Mouse (Mus musculus) hindbrain, embryonic 12.5 days (tissue): ENCODE results near the gene Kremen1. TPM values are rescaled to one million over a fixed set of nuclear protein-coding genes. Genes with fewer than 3 reads are reported as not detected.
A peak's percentile ranks its signal among the peaks of the same experiment; 100 is the strongest.

Source experiments
- ATAC-seq: fragments of 200-750 bp; cut with Nextera tagmentation; 2 replicates; pipeline ENCODE4 v1.8.0; 2017; ENCODE audit warnings: moderate TSS enrichment; ENCODE audit not compliant: low FRiP score
- H3K27ac ChIP-seq: fragments of 300-500 bp; sonication (generic); 2 replicates; pipeline ENCODE4 v1.5.1; 2016; ENCODE audit warnings: mild to moderate bottlenecking
- H3K27me3 ChIP-seq: fragments of 300-500 bp; sonication (generic); 2 replicates; pipeline ENCODE4 v1.6.1; 2016; ENCODE audit warnings: mild to moderate bottlenecking
- H3K36me3 ChIP-seq: fragments of 300-500 bp; sonication (generic); 2 replicates; pipeline ENCODE4 v1.6.1; 2016; ENCODE audit warnings: mild to moderate bottlenecking
- H3K4me1 ChIP-seq: fragments of 300-500 bp; sonication (generic); 2 replicates; pipeline ENCODE4 v1.6.1; 2016
- H3K4me2 ChIP-seq: fragments of 300-500 bp; sonication (generic); replicated peaks from 2 replicates; pipeline ENCODE4 v1.6.1; 2016; ENCODE audit warnings: mild to moderate bottlenecking
- H3K4me3 ChIP-seq: fragments of 300-500 bp; sonication (generic); 2 replicates; pipeline ENCODE4 v1.5.1; 2016; ENCODE audit warnings: mild to moderate bottlenecking
- H3K9ac ChIP-seq: fragments of 300-500 bp; sonication (generic); 2 replicates; pipeline ENCODE4 v1.6.1; 2016; ENCODE audit warnings: mild to moderate bottlenecking, moderate library complexity
- H3K9me3 ChIP-seq: fragments of 300-500 bp; sonication (generic); replicated peaks from 2 replicates; pipeline ENCODE4 v1.6.1; 2016; ENCODE audit warnings: mild to moderate bottlenecking
- WGBS: fragments of 180-500 bp; shearing (Covaris S2); methylation state at CpG from one replicate; pipeline ENCODE4 v1.1.7; 2016; 5-methylcytosine and 5-hydroxymethylcytosine counted together
- polyA plus RNA-seq: library from polyadenylated mRNA; unstranded; fragments of >200 nt; fragmentation: Nextera tagmentation; extraction: Ambion mirVana; gene quantifications from 2 replicates; pipeline ENCODE4 v1.2.1, GENCODE M21; 2016

The Kremen1 gene
- polyA plus RNA-seq, 1 experiment from 2014 or later, result 18.1 TPM

GRCm38 (mm10) chr11:5199879-5200278 is 61.5 kb downstream of the Kremen1 start:
- Histone ChIP-seq H3K36me3 (0 out of 2 replicates have a peak, but pooled peaks cover 9% of the 10 kb centered on the region), H3K4me2 (no peak overlapping the region), H3K27me3 (no peaks in the 10 kb centered on the region), H3K9me3 (no peaks in the 10 kb centered on the region), H3K4me3 (no peak overlapping the region), H3K9ac (no peak overlapping the region), H3K4me1 (peaks cover 10% of the 10 kb centered on the region), H3K27ac (no peak overlapping the region)
- WGBS, result 90% methylated on average over 2 of the region's 2 CpGs
- ATAC-seq, result no peak

GRCm38 (mm10) chr11:5197068-5197467 is 64.3 kb downstream of the Kremen1 start:
- H3K4me3 ChIP-seq, result no peak overlapping the region
- no peak overlapping the region for H3K9ac ChIP-seq
- ATAC-seq, result peak; percentile 49; the same call in 1 of the 2 replicates
- H3K27me3 ChIP-seq, result no peaks in the 10 kb centered on the region
- no peaks in the 10 kb centered on the region for H3K9me3 ChIP-seq
- H3K4me2 ChIP-seq, result no peak overlapping the region; the same call in 1 of the 2 replicates
- WGBS, result 89% methylated on average over 5 of the region's 5 CpGs
- no peak overlapping the region for H3K27ac ChIP-seq
- peaks cover 9% of the 10 kb centered on the region for H3K36me3 ChIP-seq
- H3K4me1 ChIP-seq, result peaks cover 17% of the 10 kb centered on the region

GRCm38 (mm10) chr11:5196583-5196982 is 64.8 kb downstream of the Kremen1 start:
- WGBS, result 67% methylated on average over 7 of the region's 7 CpGs
- Histone ChIP-seq H3K4me1 (peaks cover 21% of the 10 kb centered on the region), H3K27ac (no peak overlapping the region), H3K27me3 (no peaks in the 10 kb centered on the region), H3K4me2 (no peak overlapping the region), H3K9ac (no peak overlapping the region), H3K4me3 (no peak overlapping the region), H3K9me3 (no peaks in the 10 kb centered on the region), H3K36me3 (peaks cover 9% of the 10 kb centered on the region)
- no peak for ATAC-seq

- Histone ChIP-seq H3K36me3 (peaks cover 5% of the 10 kb centered on the region), H3K9ac (no peak overlapping the region), H3K27ac (no peak overlapping the region), H3K9me3 (no peaks in the 10 kb centered on the region), H3K4me3 (no peak overlapping the region), H3K4me2 (no peak overlapping the region), H3K27me3 (no peaks in the 10 kb centered on the region), H3K4me1 (peaks cover 34% of the 10 kb centered on the region)
- ATAC-seq, result no peak
- 65% methylated on average over 1 of the region's 1 CpGs for WGBS
Observed at GRCm38 (mm10) chr11:5193576-5193881, 67.8 kb downstream of the Kremen1 start.

DNA sequence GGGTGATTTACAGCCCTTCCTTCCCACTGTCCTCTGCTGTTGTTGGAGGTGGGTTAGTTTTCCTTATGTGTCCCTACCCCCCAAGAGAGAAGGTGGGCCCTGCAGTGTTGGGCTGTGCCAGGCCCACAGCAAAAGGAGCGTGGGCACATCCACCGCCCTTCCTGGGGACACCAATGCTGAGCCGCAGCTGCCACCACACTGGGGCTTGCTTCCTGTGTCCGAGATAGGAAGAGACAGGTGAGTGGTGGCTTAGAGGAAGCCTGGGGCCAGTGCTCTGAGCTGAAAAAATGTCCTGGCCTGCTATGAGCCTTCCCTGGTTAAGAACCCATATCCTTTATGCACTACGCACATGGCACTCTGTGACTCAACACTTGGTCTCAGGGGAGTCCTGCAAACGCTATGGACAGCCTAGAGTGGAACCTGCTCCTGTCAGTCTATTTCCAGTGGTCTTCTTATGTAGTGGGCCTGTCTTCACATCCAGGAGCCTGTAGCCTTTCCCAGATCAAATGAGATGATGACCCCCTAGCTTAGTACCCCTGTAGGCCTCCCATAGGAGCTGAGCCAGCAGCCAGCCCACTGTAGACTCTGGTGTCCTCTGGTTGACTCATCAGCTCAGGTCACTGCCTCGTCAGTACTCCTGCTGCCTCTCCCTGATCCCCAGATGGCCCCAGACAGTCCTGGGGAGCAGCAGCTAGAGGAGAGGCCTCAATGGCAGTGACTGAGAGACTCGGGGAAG is 68.3 kb downstream of the Kremen1 start:
- Histone ChIP-seq H3K27ac (no peak overlapping the region), H3K9ac (no peak overlapping the region), H3K4me2 (no peak overlapping the region), H3K4me1 (peaks cover 34% of the 10 kb centered on the region), H3K4me3 (no peak overlapping the region), H3K36me3 (peaks cover 5% of the 10 kb centered on the region), H3K9me3 (no peaks in the 10 kb centered on the region), H3K27me3 (no peaks in the 10 kb centered on the region)
- no peak for ATAC-seq
- WGBS, result 79% methylated on average over 8 of the region's 8 CpGs

GRCm38 (mm10) chr11:5192084-5192516 is 69.3 kb downstream of the Kremen1 start:
- Histone ChIP-seq H3K9ac (no peak overlapping the region), H3K4me3 (no peak overlapping the region), H3K27ac (no peak overlapping the region), H3K27me3 (no peaks in the 10 kb centered on the region), H3K4me2 (no peak overlapping the region), H3K36me3 (peaks cover 5% of the 10 kb centered on the region), H3K9me3 (no peaks in the 10 kb centered on the region), H3K4me1 (peaks cover 30% of the 10 kb centered on the region)
- whole genome bisulfite sequencing, result 59% methylated on average over 9 of the region's 9 CpGs
- ATAC-seq, result no peak

DNA sequence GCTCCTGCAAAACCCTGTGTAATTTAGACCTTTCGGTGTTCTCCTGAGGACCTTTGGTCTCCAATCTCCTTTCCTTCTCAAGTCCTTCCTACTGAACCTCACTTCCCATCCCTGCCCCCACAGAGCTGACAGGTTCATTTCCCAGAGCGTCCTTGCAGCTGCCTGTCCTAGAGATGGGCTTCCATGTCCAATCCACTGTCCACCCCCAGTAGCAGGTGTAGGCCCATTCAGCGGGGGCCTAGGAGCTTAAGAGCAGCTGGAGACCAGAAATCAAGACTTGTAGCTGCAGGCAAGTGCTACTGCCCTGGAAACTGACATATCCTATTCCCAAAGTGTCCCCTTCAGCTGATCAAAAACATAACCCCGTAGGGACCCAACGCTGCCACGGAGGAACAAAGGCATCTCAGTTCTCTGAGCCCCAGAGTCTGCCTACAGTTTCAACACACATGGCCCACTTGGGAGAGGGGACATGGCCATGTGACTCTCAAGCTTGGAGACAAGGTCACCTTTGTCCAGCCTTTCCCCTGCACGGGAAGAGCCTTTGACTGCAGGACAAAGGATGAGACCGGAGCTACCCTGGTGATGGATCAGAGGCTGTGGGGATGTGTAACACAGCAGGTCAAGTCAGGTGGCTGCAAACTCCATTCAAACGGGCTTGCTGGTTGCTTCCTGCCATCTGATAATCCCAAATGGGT is 72.0 kb downstream of the Kremen1 start:
- Histone ChIP-seq H3K4me3 (no peak overlapping the region), H3K36me3 (peaks cover under 1% of the 10 kb centered on the region), H3K27ac (peak overlapping the region; percentile 48; the same call in 1 of the 2 replicates), H3K4me1 (peaks cover 31% of the 10 kb centered on the region), H3K9ac (no peak overlapping the region), H3K9me3 (no peaks in the 10 kb centered on the region), H3K27me3 (no peaks in the 10 kb centered on the region), H3K4me2 (no peak overlapping the region)
- 47% methylated on average over 9 of the region's 9 CpGs for WGBS
- ATAC-seq, result peak; percentile 33; the same call in 1 of the 2 replicates

DNA sequence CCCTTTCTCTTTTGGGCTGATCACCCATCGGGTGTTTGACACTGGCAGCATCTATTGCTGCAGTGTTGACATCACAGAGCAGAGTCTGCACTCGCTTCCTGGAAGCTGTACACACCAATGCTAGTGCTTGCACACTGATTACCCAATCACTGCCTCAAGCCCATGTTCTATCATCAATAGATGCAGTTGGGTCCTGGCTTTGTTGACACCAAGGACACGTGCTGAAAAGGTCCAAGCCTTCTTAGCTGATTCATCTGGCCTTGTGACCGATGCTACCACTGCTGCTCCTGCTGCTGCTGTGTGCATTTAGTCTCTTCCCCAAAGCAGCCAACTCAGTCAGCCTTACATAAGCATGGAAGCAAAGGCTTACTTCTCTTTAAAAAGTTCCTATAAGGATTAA is 73.2 kb downstream of the Kremen1 start:
- no peak for ATAC-seq
- H3K36me3 ChIP-seq, result no peaks in the 10 kb centered on the region
- H3K4me2 ChIP-seq, result no peak overlapping the region
- H3K9ac ChIP-seq, result no peak overlapping the region
- no peaks in the 10 kb centered on the region for H3K27me3 ChIP-seq
- WGBS, result 81% methylated on average over 4 of the region's 4 CpGs
- peaks cover 39% of the 10 kb centered on the region for H3K4me1 ChIP-seq
- no peaks in the 10 kb centered on the region for H3K9me3 ChIP-seq
- no peak overlapping the region for H3K4me3 ChIP-seq
- H3K27ac ChIP-seq, result no peak overlapping the region

GRCm38 (mm10) chr11:5184832-5185231 is 76.5 kb downstream of the Kremen1 start:
- peaks cover 25% of the 10 kb centered on the region for H3K4me1 ChIP-seq
- WGBS, result 70% methylated on average over 9 of the region's 9 CpGs
- no peaks in the 10 kb centered on the region for H3K36me3 ChIP-seq
- 0 out of 2 replicates have a peak overlapping the region, but pooled peaks have one; percentile 19 for H3K9ac ChIP-seq
- H3K9me3 ChIP-seq, result no peaks in the 10 kb centered on the region
- no peaks in the 10 kb centered on the region; the same call in 1 of the 2 replicates for H3K27me3 ChIP-seq
- no peak overlapping the region for H3K4me3 ChIP-seq
- ATAC-seq, result no peak
- no peak overlapping the region for H3K4me2 ChIP-seq
- peak overlapping the region; percentile 77 for H3K27ac ChIP-seq

GRCm38 (mm10) chr11:5184250-5184649 is 77.1 kb downstream of the Kremen1 start:
- peak; percentile 75 for ATAC-seq
- Histone ChIP-seq H3K27ac (peak overlapping the region; percentile 77), H3K27me3 (no peaks in the 10 kb centered on the region; the same call in 1 of the 2 replicates), H3K4me3 (no peak overlapping the region), H3K36me3 (no peaks in the 10 kb centered on the region), H3K4me1 (peaks cover 24% of the 10 kb centered on the region), H3K9me3 (no peaks in the 10 kb centered on the region), H3K9ac (0 out of 2 replicates have a peak overlapping the region, but pooled peaks have one; percentile 19), H3K4me2 (no peak overlapping the region)
- 29% methylated on average over 9 of the region's 9 CpGs for WGBS

DNA sequence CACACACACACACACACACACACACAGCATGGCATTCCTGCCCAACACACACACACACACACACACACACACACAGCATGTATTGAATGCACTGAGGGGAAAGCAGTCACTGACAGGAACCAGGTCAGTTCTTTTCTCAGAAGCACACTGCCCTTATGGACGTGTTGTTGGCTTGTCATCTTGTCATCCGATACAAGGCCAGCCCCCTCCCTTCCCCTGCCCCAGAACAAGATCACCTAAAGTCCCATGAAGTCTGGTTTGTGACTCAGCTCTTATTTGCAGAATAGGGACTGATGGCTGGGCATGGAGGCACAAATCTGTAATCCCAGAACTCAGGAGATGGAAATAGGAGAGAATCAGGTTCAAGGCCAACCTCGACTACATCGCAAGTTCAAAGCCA is 78.5 kb downstream of the Kremen1 start:
- Histone ChIP-seq H3K4me2 (no peak overlapping the region), H3K36me3 (no peaks in the 10 kb centered on the region), H3K27ac (no peak overlapping the region), H3K27me3 (no peaks in the 10 kb centered on the region; the same call in 1 of the 2 replicates), H3K4me1 (peaks cover 25% of the 10 kb centered on the region), H3K9me3 (no peaks in the 10 kb centered on the region), H3K9ac (no peak overlapping the region), H3K4me3 (no peak overlapping the region)
- ATAC-seq, result no peak
- 68% methylated on average over 4 of the region's 4 CpGs for WGBS

DNA sequence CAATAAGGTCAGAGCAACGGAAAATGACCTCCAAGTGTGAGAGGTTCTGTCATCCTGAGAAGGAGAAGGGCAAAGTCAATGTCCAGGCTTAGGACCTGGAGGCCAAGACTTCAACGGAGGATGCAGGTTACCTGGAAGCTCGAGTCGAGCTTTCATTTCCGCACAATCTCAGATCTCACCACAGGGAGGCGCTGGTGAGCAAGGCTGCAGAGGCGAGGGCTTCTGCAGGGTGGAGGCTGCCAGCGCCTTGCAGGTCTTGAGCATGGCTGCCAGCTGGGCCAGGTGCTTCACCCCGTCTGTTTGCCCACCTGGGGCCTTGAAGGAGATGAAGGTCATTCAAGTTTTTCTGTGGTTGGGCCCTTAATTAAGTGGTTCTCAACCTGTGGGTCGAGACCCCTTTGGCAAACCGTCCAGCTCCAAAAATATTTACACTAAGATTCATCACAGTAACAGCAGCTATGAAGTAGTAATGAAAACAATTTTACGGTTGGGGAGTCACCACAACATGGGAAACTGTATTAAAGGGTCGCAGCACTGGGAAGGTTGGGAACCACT is 79.4 kb downstream of the Kremen1 start:
- H3K27me3 ChIP-seq, result no peaks in the 10 kb centered on the region; the same call in 1 of the 2 replicates
- ATAC-seq, result no peak
- H3K4me2 ChIP-seq, result no peak overlapping the region
- 0 out of 2 replicates have a peak overlapping the region, but pooled peaks have one; percentile 35 for H3K27ac ChIP-seq
- no peak overlapping the region for H3K4me3 ChIP-seq
- no peaks in the 10 kb centered on the region for H3K9me3 ChIP-seq
- H3K36me3 ChIP-seq, result no peaks in the 10 kb centered on the region
- peaks cover 25% of the 10 kb centered on the region for H3K4me1 ChIP-seq
- WGBS, result 21% methylated on average over 13 of the region's 13 CpGs
- no peak overlapping the region for H3K9ac ChIP-seq
